Mouse (Mus musculus) thymus, adult 18-20 months (tissue): Measurements from ENCODE around the gene Slc38a9.

Source experiments
- DNase-seq, 2 experiments: peaks; one replicate each; pipeline ENCODE4 v3.0.0; 2022; ENCODE audit warnings: mixed read lengths in 2 of 2

Slc38a9 gene

DNA sequence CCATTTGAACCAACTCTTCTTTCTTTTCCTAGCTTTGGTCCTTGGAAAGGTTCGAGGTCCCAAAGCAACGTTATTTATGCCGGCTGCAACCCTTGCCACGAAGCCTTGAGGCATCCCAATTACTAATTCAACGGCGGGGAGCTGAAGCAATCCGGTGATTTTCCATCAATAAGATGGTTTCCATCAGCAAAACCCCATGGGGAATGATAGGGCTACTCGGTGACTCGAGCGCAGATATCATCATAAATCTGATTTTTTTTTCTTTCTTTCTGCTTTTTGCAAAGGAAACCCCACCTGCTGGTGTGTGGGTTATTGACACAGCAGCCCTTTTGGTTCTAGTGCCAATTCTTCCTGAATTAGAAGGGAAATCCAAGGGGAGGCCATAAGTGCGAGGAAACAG, 111.7 kb downstream of the Slc38a9 start:
- no peak for DNase-seq

DNA sequence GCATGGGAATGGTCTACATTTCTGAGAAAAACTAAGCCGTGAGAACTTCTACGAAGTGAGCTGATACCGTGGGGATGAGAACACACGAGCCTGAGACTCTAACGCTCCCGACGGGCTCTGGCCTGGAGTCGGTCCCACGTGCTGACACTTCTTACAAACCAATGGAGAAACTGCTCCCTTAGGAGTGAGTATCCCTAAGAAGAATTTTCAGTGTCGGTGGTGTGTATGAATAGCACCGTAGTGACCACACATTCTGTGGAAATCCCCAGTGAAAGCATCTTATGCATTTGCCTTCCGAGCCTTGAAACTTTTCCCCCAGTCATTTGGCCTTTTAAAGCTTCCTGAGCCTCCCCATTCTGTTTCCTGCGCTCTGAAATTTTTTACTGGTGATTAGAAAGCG, 112.3 kb downstream of the Slc38a9 start:
- DNase-seq: no peak

DNA sequence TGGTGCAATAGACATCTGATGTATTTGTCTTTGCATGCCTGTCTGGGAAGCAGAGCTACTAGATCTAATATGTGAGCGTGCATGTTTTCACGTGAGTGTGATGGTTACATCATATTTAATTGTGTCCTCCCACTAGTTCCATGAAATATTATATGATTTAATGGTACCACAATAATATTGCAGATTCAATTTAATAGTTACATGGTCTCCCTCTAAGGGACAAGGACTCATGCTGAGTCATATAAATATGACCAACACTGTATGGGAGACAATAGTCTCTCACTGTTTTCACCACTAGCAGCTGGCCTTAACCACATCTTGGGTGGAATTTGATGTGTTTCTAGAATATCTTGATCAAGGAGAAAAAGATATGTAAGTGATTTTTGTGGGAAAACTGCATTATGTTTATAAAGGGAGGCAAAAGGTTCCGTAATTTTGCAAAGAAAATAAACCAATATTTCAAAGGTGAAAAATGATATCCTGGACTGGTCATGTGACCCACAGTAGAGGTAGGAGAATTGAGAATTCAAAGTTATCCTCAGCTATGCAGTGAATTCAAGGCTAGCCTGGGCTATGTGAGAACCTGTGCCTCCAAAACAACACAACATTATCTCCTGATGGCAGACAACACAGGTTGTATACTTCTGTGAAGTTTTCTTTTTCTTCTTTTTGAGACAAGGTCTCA, 113.6 kb downstream of the Slc38a9 start:
- DNase-seq: no peak

DNA sequence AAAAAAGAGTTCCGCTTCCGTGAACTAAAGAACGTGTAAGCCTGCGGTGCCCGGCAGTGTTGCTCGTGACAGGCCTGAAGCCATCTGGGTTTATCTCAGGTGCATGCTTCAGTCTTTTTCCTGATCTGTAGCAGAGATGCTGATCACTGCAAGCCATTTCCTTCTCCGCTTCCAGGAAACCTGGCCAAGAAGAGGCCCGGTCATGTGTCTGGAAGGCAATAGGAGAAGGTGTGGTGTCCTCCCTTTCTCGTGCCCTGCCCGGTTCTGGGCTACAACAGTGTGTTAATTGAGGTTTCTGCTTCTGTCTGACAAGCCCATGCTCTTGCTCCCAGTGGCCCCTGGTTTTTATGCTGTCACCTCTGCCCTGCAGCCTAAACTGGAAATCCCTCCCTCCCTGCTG, 115.3 kb downstream of the Slc38a9 start:
- DNase-seq: no peak

DNA sequence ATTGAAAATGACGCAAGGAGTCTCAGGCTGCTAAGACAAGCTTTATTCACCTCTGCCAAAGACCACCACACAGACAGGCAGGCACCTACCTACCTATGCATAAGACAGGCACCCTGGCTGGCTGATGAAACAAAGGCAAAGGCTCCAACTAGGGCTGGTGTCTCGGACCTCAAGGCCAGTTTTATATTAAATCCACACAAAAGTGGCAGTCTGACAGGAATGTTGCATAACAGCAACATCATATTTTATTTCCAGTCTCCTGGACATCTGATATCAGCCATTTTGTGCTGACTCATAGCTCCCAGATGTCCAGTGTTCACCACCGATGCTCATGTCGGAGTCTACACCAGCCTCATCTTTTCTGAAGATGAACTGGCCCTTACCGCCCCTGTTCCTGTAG, 117.9 kb downstream of the Slc38a9 start:
- DNase-seq: no peak

DNA sequence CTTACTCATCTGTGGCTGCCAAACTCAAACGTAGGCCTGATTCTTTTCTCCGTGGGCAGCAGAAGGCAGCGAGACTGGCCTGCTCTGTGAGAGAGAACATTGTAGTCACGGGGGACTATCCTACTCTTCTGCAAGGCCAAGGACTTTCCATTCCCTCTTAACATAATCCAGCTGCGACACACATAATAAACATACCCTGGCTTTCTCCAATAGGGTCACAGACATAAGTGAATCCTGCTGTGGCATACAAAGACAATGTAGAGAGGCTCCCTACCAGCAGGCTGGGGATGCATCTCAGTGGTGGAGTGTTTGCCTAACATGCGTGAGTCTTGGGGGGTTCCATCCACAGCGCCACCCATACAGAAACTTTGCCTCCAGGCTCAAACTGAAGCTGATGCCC, 124.8 kb downstream of the Slc38a9 start:
- DNase-seq: no peak

DNA sequence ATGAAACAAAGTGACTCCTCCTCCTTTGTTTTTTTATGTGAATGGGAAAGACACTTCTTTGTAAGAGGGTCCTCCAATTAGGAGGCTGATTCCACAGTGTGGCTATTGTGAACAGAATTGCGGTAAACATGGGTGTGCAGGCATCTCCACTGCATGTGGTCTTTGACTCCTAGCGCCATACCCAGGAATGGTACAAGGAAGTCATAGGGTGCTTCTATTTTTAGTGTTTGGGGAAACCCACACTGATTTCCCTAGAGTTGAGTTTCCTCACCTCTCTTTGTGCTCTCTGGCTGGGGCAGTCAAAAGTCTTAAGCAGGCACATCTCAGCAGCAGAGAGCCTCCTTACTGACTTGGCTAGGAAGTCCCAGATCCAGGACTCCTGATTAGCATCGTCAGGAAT, 125.6 kb downstream of the Slc38a9 start:
- DNase-seq: no peak

DNA sequence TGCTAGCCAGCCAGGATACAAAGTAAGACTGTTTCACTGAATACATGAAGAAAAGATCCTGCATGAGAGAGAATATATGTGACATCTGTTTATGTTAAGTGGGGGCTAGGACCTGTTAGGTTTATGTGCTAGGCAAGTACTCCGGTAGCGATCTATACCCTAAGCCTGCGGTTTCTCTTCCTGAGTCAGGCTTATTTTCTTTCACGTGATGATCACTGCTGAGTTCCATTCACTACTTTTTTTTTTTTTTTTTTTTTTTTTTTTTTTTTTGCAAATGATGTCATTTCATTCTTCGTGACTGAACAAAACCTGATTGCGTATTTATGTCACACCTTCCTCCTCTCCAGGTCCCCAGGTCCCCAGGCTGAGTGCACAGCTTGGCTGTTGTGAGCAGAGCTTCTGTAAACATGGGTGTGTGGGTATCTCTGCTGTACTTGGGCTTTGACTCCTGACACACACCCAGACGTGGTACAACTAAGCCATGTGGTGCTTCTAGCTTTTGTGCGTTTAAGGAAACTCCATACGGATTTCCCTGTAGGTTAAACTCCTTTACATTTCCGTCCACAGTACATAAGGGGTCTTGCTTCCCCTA, 126.5 kb downstream of the Slc38a9 start:
- DNase-seq: no peak
